22 mouse cellular contexts compared by ENCODE assay signal in genomic region chr5:64692335-64692734, GRCm38 (mm10).
DNase-seq lines count a peak whose midpoint lies in the region; ATAC-seq and TF ChIP-seq lines count a peak whose summit lies in the region.
"Had no signal": no experiment of that assay in that cellular context is flagged by ENCODE, and none has a peak within 500 bp of the region (broad histone marks: within the 10 kb centered on the region; RNA-seq: fewer than 3 reads in every experiment).

No protein-coding gene starts in this region.

- WGBS in liver, embryonic 11.5 days, result 47% methylated on average over 11 of the region's 11 CpGs
- 26% methylated on average over 11 of the region's 11 CpGs for WGBS in liver, embryonic 15.5 days (ENCODE audit: insufficient replicate concordance)
- 93% methylated on average over 11 of the region's 11 CpGs for WGBS in neural tube, embryonic 15.5 days

- intact Hi-C loops in gastrocnemius, adult 2 months (cut with DNase I), result no loop called here

- no peak overlapping the region for H3K9ac ChIP-seq in liver, embryonic 11.5 days (ENCODE audit: low read depth, low read length)
- no peak overlapping the region for H3K9ac ChIP-seq in liver, embryonic 15.5 days
- no peak overlapping the region for H3K9ac ChIP-seq in neural tube, embryonic 15.5 days (replicated peaks)
- H3K9ac ChIP-seq: embryonic facial prominence, embryonic 15.5 days; forebrain, embryonic 12.5 days; heart, embryonic 15.5 days; hindbrain, embryonic 14.5 days had no signal

- TF ChIP-seq CTCF in gastrocnemius, adult 2 months (IDR thresholded peaks at IDR 0.05), result no peak

- H3K27me3 ChIP-seq in liver, embryonic 11.5 days (replicated peaks; ENCODE audit: control insufficient read depth, insufficient read depth, low read length), result no peaks in the 10 kb centered on the region
- no peaks in the 10 kb centered on the region for H3K27me3 ChIP-seq in liver, embryonic 15.5 days
- H3K27me3 ChIP-seq in neural tube, embryonic 15.5 days (replicated peaks), result no peaks in the 10 kb centered on the region
- H3K27me3 ChIP-seq: embryonic facial prominence, embryonic 15.5 days; forebrain, embryonic 12.5 days; heart, embryonic 15.5 days; Patski had no signal

- peak; percentile 50; the same call in 1 of the 2 replicates for ATAC-seq in common myeloid progenitor, adult 5-6 weeks (replicated peaks; ENCODE audit: low read depth, poor library complexity, severe bottlenecking)
- peak; percentile 68 for ATAC-seq in liver, embryonic 11.5 days (replicated peaks; ENCODE audit: low FRiP score)
- peak; percentile 63 for ATAC-seq in liver, embryonic 15.5 days (ENCODE audit: insufficient read depth)
- peak; percentile 51 for ATAC-seq in megakaryocyte-erythroid progenitor cell, adult 5-6 weeks (replicated peaks; ENCODE audit: low FRiP score, low TSS enrichment, poor library complexity, severe bottlenecking)
- no peak for ATAC-seq in neural tube, embryonic 15.5 days (ENCODE audit: low FRiP score)
- ATAC-seq in granulocyte monocyte progenitor cell, adult 5-6 weeks (replicated peaks; ENCODE audit: poor library complexity, severe bottlenecking), result no peak
- ATAC-seq: activated CD4-positive, CD25-positive, alpha-beta regulatory T cell, adult 4 months; Patski had no signal

- no peak for DNase-seq in liver, embryonic 11.5 days (ENCODE audit: low spot score)
- DNase-seq in urinary bladder, postnatal 10 days (ENCODE audit: low spot score), result no peak
- no peak for DNase-seq in gastrocnemius, adult 2 months
- DNase-seq: adrenal gland, postnatal 14 days; cerebellum, adult 18-20 months; cerebellum, adult 9-11 months; cerebellum, postnatal 36 days; gastrocnemius, postnatal 10 days; heart, adult 2 months had no signal

- peak overlapping the region; percentile 81 for H3K27ac ChIP-seq in liver, embryonic 11.5 days (ENCODE audit: low read depth, low read length)
- peak overlapping the region; percentile 63 for H3K27ac ChIP-seq in liver, embryonic 15.5 days (replicated peaks)
- no peak overlapping the region for H3K27ac ChIP-seq in neural tube, embryonic 15.5 days (replicated peaks)
- H3K27ac ChIP-seq in gastrocnemius, adult 2 months, result no peak overlapping the region
- H3K27ac ChIP-seq: embryonic facial prominence, embryonic 15.5 days; forebrain, embryonic 12.5 days; heart, adult 2 months; heart, embryonic 15.5 days; hindbrain, embryonic 10.5 days; hindbrain, embryonic 14.5 days had no signal

- no peaks in the 10 kb centered on the region for H3K36me3 ChIP-seq in liver, embryonic 11.5 days (ENCODE audit: control insufficient read depth, insufficient read depth, low read length)
- no peaks in the 10 kb centered on the region for H3K36me3 ChIP-seq in liver, embryonic 15.5 days (replicated peaks)
- no peaks in the 10 kb centered on the region for H3K36me3 ChIP-seq in neural tube, embryonic 15.5 days
- H3K36me3 ChIP-seq: embryonic facial prominence, embryonic 15.5 days; forebrain, embryonic 12.5 days; heart, embryonic 15.5 days; hindbrain, embryonic 10.5 days had no signal

- no peak overlapping the region for H3K4me3 ChIP-seq in liver, embryonic 11.5 days (ENCODE audit: low read depth, low read length)
- no peak overlapping the region for H3K4me3 ChIP-seq in liver, embryonic 15.5 days (replicated peaks)
- no peak overlapping the region for H3K4me3 ChIP-seq in neural tube, embryonic 15.5 days (replicated peaks)
- H3K4me3 ChIP-seq in gastrocnemius, adult 2 months, result no peak overlapping the region
- H3K4me3 ChIP-seq: embryonic facial prominence, embryonic 15.5 days; forebrain, embryonic 12.5 days; heart, adult 2 months; heart, embryonic 15.5 days; hindbrain, embryonic 10.5 days had no signal

- peak overlapping the region; percentile 36; the same call in 1 of the 2 replicates for H3K4me2 ChIP-seq in liver, embryonic 11.5 days
- peak overlapping the region; percentile 38 for H3K4me2 ChIP-seq in liver, embryonic 15.5 days
- no peak overlapping the region for H3K4me2 ChIP-seq in neural tube, embryonic 15.5 days
- H3K4me2 ChIP-seq: embryonic facial prominence, embryonic 15.5 days; forebrain, embryonic 12.5 days; heart, embryonic 11.5 days; heart, embryonic 15.5 days; hindbrain, embryonic 14.5 days had no signal

- peaks cover 22% of the 10 kb centered on the region for H3K4me1 ChIP-seq in liver, embryonic 11.5 days (replicated peaks; ENCODE audit: control insufficient read depth, insufficient read depth, low read length)
- peaks cover 43% of the 10 kb centered on the region for H3K4me1 ChIP-seq in liver, embryonic 15.5 days (replicated peaks)
- H3K4me1 ChIP-seq in neural tube, embryonic 15.5 days, result no peaks in the 10 kb centered on the region
- H3K4me1 ChIP-seq: embryonic facial prominence, embryonic 15.5 days; heart, embryonic 15.5 days had no signal

- no peaks in the 10 kb centered on the region for H3K9me3 ChIP-seq in liver, embryonic 11.5 days (ENCODE audit: control insufficient read depth, low read length)
- H3K9me3 ChIP-seq in liver, embryonic 15.5 days (replicated peaks), result no peaks in the 10 kb centered on the region
- H3K9me3 ChIP-seq in neural tube, embryonic 15.5 days (replicated peaks), result no peaks in the 10 kb centered on the region
- H3K9me3 ChIP-seq: embryonic facial prominence, embryonic 15.5 days; forebrain, embryonic 12.5 days; heart, embryonic 15.5 days; hindbrain, embryonic 10.5 days had no signal

Comparison
In these comparisons a context has a peak if more than half of its experiments do, and no peak if none do; other contexts are left out.
1. ATAC-seq: peak in common myeloid progenitor, adult 5-6 weeks (single experiment), liver, embryonic 11.5 days (single experiment), liver, embryonic 15.5 days (single experiment) and megakaryocyte-erythroid progenitor cell, adult 5-6 weeks (single experiment); none in neural tube, embryonic 15.5 days (single experiment) and granulocyte monocyte progenitor cell, adult 5-6 weeks (single experiment).
2. H3K27ac ChIP-seq: peak in liver, embryonic 11.5 days (single experiment) and liver, embryonic 15.5 days (single experiment); none in neural tube, embryonic 15.5 days (single experiment) and gastrocnemius, adult 2 months (single experiment).